Mouse (Mus musculus): Measurements from ENCODE around the gene Arhgef6.
A peak's percentile ranks its signal among the peaks of the same experiment; 100 is the strongest.

The Arhgef6 gene

GRCm38 (mm10) chrX:57198036-57198435, 140.5 kb downstream of the Arhgef6 start:
- no peak for DNase-seq (ENCODE audit: low read depth, low spot score)

- peak; percentile 33 for DNase-seq (ENCODE audit: low read depth, low spot score)
Measured at GRCm38 (mm10) chrX:57196319-57196718, 142.2 kb downstream of the Arhgef6 start.

- DNase-seq (ENCODE audit: low read depth, low spot score): no peak
Measured at GRCm38 (mm10) chrX:57189335-57189734, 149.2 kb downstream of the Arhgef6 start.

- no peak for DNase-seq (ENCODE audit: low read depth, low spot score)
Measured at GRCm38 (mm10) chrX:57187301-57187700, 151.2 kb downstream of the Arhgef6 start.

GRCm38 (mm10) chrX:57183359-57183758, 155.2 kb downstream of the Arhgef6 start:
- DNase-seq (ENCODE audit: low read depth, low spot score): no peak

- no peak for DNase-seq (ENCODE audit: low read depth, low spot score)
Measured at GRCm38 (mm10) chrX:57182470-57182869, 156.1 kb downstream of the Arhgef6 start.

Measured in A20 (cell line).